Mouse (Mus musculus) liver, embryonic 14.5 days (tissue): ENCODE measurements around the gene Ublcp1. TPM values are rescaled to one million over a fixed set of nuclear protein-coding genes. Genes with fewer than 3 reads are reported as not detected.

Experiments used
- ATAC-seq: fragments of 200-750 bp; cut with Nextera tagmentation; 2 replicates; pipeline ENCODE4 v1.8.0; 2017; ENCODE audit warnings: moderate number of reproducible peaks, mild to moderate bottlenecking, moderate library complexity; ENCODE audit not compliant: insufficient read depth
- DNase-seq, 3 experiments: peaks; one replicate each; pipeline ENCODE4 v3.0.0-alpha.2; 2012 to 2013; ENCODE audit warnings: low read depth in 3 of 3, low spot score in 3 of 3
- H3K27ac ChIP-seq: fragments of 300-500 bp; sonication (generic); 2 replicates; pipeline ENCODE4 v1.5.1; 2014; ENCODE audit warnings: moderate library complexity, mild to moderate bottlenecking, control low read depth, inconsistent platforms
- H3K27me3 ChIP-seq: fragments of 300-500 bp; sonication (generic); 2 replicates; pipeline ENCODE4 v1.6.1; 2014; ENCODE audit warnings: mild to moderate bottlenecking, low read length, moderate library complexity; ENCODE audit not compliant: control insufficient read depth, insufficient read depth
- H3K36me3 ChIP-seq: fragments of 300-500 bp; sonication (generic); replicated peaks from 2 replicates; pipeline ENCODE4 v1.6.1; 2014; ENCODE audit warnings: low read depth; ENCODE audit not compliant: control insufficient read depth, insufficient read depth
- H3K4me1 ChIP-seq, 2 experiments: fragments of 200-500 bp in 1 of 2; fragments of 300-500 bp in 1 of 2; sonication (generic) in 1 of 2; replicated peaks; 2 replicates each; pipeline ENCODE4 v1.6.1; 2012 to 2014; ENCODE audit warnings: antibody characterized with exemption in 1 of 2, inconsistent platforms in 1 of 2, low read length in 1 of 2; ENCODE audit not compliant: control insufficient read depth in 2 of 2, insufficient read depth in 2 of 2
- H3K4me2 ChIP-seq: fragments of 300-500 bp; sonication (generic); 2 replicates; pipeline ENCODE4 v1.6.1; 2014; ENCODE audit warnings: low read depth, mild to moderate bottlenecking, control low read depth, moderate library complexity
- H3K4me3 ChIP-seq, 2 experiments: fragments of 200-500 bp in 1 of 2; fragments of 300-500 bp in 1 of 2; sonication (generic) in 1 of 2; 2 replicates each; pipeline ENCODE4 v1.5.1; 2012 to 2014; ENCODE audit warnings: low read depth in 2 of 2, low read length in 2 of 2, mild to moderate bottlenecking in 2 of 2, control low read depth in 1 of 2, inconsistent platforms in 1 of 2, moderate library complexity in 1 of 2; ENCODE audit not compliant: insufficient read depth in 1 of 2
- H3K9ac ChIP-seq: fragments of 300-500 bp; sonication (generic); replicated peaks from 2 replicates; pipeline ENCODE4 v1.6.1; 2014; ENCODE audit warnings: mild to moderate bottlenecking, control low read depth, moderate library complexity
- H3K9me3 ChIP-seq: fragments of 300-500 bp; sonication (generic); 2 replicates; pipeline ENCODE4 v1.6.1; 2016; ENCODE audit warnings: low read length, mixed read lengths; ENCODE audit not compliant: control insufficient read depth
- CTCF ChIP-seq: IDR thresholded peaks from 2 replicates; pipeline ENCODE4 v1.5.1; 2016; ENCODE audit warnings: antibody characterized with exemption, low read depth, control low read depth
- EP300 ChIP-seq: IDR thresholded peaks from 2 replicates; pipeline ENCODE4 v1.6.1; 2016; ENCODE audit warnings: antibody characterized with exemption, low read depth
- WGBS: fragments of 180-500 bp; shearing (Covaris S2); extraction: QIAGEN DNeasy Blood & Tissue Kit; methylation state at CpG from one replicate; pipeline ENCODE4 v1.1.7; 2014; ENCODE audit not compliant: insufficient replicate concordance; 5-methylcytosine and 5-hydroxymethylcytosine counted together
- polyA plus RNA-seq, 2 experiments: library from polyadenylated mRNA; depleted of rRNA in 1 of 2; stranded (reverse) in 1 of 2; unstranded in 1 of 2; fragments of >200 nt; fragmentation: Nextera tagmentation in 1 of 2; extraction: Ambion mirVana in 1 of 2; gene quantifications; 2 replicates each; pipeline versions ENCODE4 v1.2.1 to v1.2.3; 2012 to 2014

Gene Ublcp1
- polyA plus RNA-seq, 2 experiments = 30.4 to 46.6 TPM

GRCm38 (mm10) chr11:44509906-44510305 lies 39.6 kb upstream of the Ublcp1 start:
- H3K27me3 ChIP-seq = no peaks in the 10 kb centered on the region
- DNase-seq (no peak), ATAC-seq (no peak)
- WGBS = 24% methylated on average over 2 of the region's 2 CpGs
- TF ChIP-seq EP300 (no peak), CTCF (no peak)
- peak overlapping the region; percentile 97 for H3K27ac ChIP-seq
- H3K36me3 ChIP-seq = no peaks in the 10 kb centered on the region
- H3K4me1 ChIP-seq = peaks cover 74 to 75% of the 10 kb centered on the region in 2 experiments
- H3K9ac ChIP-seq = peak overlapping the region; percentile 70
- H3K9me3 ChIP-seq = no peaks in the 10 kb centered on the region
- H3K4me3 ChIP-seq = peak overlapping the region in 1 of 2 experiments; percentile 48; a peak in 2 of 4 replicates
- H3K4me2 ChIP-seq = peak overlapping the region; percentile 72

- Histone ChIP-seq H3K36me3 (no peaks in the 10 kb centered on the region), H3K4me1 (peaks cover 66% of the 10 kb centered on the region in 2 experiments), H3K27ac (peak overlapping the region; percentile 97), H3K27me3 (no peaks in the 10 kb centered on the region), H3K9me3 (no peaks in the 10 kb centered on the region), H3K9ac (peak overlapping the region; percentile 70), H3K4me3 (peak overlapping the region; percentile 29 to 48), H3K4me2 (peak overlapping the region; percentile 72)
- WGBS = 12% methylated on average over 4 of the region's 4 CpGs
- TF ChIP-seq EP300 (peak; percentile 100), CTCF (no peak)
- ATAC-seq (peak; percentile 87), DNase-seq (peak; percentile 94 to 97 (median 95))
These were observed 38.6 kb upstream of the Ublcp1 start for GRCm38 (mm10) chr11:44508876-44509275.

GRCm38 (mm10) chr11:44504761-44505160 lies 34.5 kb upstream of the Ublcp1 start:
- no peaks in the 10 kb centered on the region for H3K36me3 ChIP-seq
- peaks cover 24 to 26% of the 10 kb centered on the region in 2 experiments for H3K4me1 ChIP-seq
- H3K27me3 ChIP-seq = no peaks in the 10 kb centered on the region
- H3K27ac ChIP-seq = no peak overlapping the region
- DNase-seq (no peak), ATAC-seq (no peak)
- no peak overlapping the region for H3K4me2 ChIP-seq
- 80% methylated on average over 3 of the region's 3 CpGs for WGBS
- H3K9ac ChIP-seq = no peak overlapping the region
- H3K4me3 ChIP-seq = no peak overlapping the region
- TF ChIP-seq CTCF (no peak), EP300 (no peak)
- no peaks in the 10 kb centered on the region for H3K9me3 ChIP-seq

GRCm38 (mm10) chr11:44504146-44504545 lies 33.8 kb upstream of the Ublcp1 start:
- WGBS = 84% methylated on average over 7 of the region's 7 CpGs
- no peak overlapping the region for H3K9ac ChIP-seq
- H3K27me3 ChIP-seq = no peaks in the 10 kb centered on the region
- H3K4me1 ChIP-seq = peaks cover 18 to 21% of the 10 kb centered on the region in 2 experiments
- H3K4me2 ChIP-seq = no peak overlapping the region
- H3K9me3 ChIP-seq = no peaks in the 10 kb centered on the region
- no peak overlapping the region for H3K4me3 ChIP-seq
- DNase-seq (no peak), ATAC-seq (no peak)
- H3K36me3 ChIP-seq = no peaks in the 10 kb centered on the region
- TF ChIP-seq CTCF = no peak
- no peak for TF ChIP-seq EP300
- no peak overlapping the region for H3K27ac ChIP-seq

- Histone ChIP-seq H3K27me3 (no peaks in the 10 kb centered on the region), H3K4me3 (no peak overlapping the region), H3K36me3 (no peaks in the 10 kb centered on the region), H3K9ac (no peak overlapping the region), H3K9me3 (no peaks in the 10 kb centered on the region), H3K27ac (no peak overlapping the region), H3K4me2 (no peak overlapping the region), H3K4me1 (peaks cover 14 to 22% of the 10 kb centered on the region in 2 experiments)
- TF ChIP-seq CTCF (no peak), EP300 (no peak)
- 67% methylated on average over 5 of the region's 5 CpGs for WGBS
- no peak for ATAC-seq
- no peak for DNase-seq
These were observed 32.6 kb upstream of the Ublcp1 start for GRCm38 (mm10) chr11:44502931-44503330.
